Mouse (Mus musculus) adrenal gland, adult (tissue): ENCODE data around the gene Psme2.

Source experiments
- DNase-seq, 2 experiments: peaks; one replicate each; pipeline ENCODE4 v3.0.0; 2022 to 2023; ENCODE audit warnings: low spot score in 1 of 2; ENCODE audit not compliant: inconsistent age in 2 of 2

Gene Psme2

DNA sequence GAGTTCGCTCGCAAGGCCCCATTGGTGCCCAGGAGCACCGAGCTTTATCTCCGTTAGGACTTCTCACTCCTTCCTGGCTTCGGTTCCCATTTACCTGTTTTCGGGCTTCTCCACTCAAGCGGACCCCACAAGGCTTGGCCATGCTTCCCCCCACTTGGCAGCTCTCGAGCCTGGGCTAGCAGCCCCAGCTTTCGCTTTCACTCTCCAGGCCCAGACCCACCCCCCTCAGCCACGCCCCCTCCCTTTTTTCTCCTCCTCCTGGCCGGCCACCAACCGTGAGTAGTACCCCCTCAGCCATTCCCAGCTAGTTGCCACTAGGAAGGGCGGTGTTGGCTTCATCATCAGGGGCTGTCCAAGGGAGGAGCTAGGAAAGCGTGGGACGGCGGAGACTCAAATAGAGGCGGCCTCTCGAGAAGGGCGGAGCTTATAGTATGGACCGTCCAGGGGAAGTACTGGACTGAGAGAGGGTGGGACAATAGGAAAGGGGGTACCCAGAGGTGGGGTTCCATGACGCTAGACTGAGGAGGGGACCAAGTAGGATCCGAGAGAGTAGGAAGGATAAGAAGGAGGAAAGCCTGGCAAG is at the start of gene Psme2:
Gene Psme2, minus strand, starts transcription at position 366 of the 583 bp plus-strand sequence.
- DNase-seq, result peak; percentile 97 to 98

DNA sequence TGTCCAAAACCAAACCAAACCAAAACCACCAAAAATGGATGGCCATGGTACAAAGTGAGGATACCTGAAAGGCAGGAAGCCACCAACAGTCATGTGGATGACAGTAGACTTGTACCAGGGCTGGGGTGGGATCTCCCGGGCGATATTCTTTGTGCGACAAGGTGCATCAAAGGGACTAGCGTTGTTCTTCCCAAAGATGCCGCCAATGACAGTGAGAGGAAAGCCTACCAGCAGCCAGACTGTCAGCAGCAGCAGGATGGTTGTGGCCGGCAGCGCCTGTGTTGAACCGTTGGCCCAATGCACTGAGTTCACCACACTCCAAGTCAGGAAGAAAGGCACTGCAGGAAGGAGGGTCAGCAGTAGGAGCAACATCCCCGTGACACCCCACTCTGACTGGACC is 46.9 kb upstream of the Psme2 start, which contains the start of gene Gm49378:
Gene Gm49378, minus strand, starts transcription at position 101 of the 400 bp plus-strand sequence.
- DNase-seq, result no peak

DNA sequence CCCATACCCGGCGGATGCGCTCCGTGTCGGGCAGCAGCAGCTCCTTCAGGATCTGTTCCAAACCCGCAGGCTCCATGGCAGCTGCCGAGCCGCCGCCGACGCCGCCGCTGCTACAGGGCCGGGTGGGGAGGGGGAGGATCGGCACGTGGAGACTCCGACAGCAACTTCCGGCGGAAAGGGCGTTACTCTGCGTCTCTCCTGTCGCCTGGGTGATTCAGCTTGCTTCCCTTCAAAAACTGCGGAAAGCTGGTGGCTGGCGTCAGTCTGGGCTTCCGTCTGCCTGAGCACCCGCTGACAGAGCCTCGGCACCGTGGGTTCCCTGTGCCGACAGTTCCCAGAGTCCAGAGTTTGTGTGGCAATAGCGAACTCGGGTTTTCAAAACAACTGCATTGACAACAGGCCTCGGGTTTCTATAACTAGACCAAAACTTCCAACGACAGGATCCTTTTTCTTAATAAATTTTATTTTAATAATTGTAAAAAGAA is 44.7 kb upstream of the Psme2 start, which contains the start of gene Ipo4:
Gene Ipo4, minus strand, starts transcription at position 435 of the 485 bp plus-strand sequence.
- peak; percentile 91 to 96 for DNase-seq

DNA sequence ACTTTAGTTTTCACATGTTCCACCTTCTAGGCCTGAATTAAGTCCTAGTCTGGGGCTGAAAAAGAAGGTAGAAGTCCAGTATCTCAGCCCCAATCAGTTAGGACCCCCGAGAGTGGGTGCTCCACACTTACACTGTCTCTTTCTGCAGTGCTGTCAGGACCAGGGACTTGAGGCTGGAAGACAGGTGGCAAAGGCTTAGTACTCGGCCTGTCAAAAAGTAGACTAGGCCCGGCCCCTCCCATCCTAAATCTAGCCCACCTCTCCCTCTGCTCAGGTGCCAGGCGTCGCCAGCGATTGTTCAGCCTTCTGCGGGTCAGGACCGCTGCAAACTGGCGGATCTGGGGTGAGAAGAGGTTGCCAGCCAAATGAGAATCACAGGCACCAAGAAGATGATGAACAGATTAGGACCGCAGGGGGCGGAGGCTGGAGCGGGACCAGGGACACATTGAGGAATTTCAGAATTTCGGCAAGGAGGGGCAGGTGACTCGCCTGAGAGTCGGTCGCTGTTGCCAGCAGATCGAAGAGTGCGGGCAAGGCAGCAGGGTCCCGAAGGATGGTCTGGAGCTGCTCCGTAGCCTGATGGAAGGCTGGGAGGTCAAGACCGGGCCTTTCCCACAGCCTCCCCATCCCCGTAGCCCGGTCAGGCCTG is 44.1 kb upstream of the Psme2 start:
- no peak for DNase-seq

DNA sequence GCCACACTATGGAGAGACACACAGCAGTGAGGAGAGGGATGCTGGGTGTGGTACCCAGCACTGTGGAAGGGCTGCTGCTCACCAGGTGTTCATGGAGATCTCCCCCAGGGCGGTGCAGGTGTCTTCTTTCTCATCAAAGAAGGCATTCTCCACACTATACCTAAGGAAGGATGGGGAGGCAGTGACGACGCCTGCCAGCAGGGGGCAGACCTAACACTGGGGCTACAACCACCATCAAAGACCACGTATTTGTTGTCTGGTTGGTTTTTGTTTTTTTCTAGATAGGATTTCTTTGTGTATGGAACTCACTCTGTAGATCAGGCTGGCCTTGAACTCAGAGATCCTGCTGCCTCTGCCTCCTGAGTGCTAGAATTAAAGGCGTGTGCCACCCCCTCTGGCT is 38.4 kb upstream of the Psme2 start:
- peak in 1 of 2 experiments; percentile 81 for DNase-seq

DNA sequence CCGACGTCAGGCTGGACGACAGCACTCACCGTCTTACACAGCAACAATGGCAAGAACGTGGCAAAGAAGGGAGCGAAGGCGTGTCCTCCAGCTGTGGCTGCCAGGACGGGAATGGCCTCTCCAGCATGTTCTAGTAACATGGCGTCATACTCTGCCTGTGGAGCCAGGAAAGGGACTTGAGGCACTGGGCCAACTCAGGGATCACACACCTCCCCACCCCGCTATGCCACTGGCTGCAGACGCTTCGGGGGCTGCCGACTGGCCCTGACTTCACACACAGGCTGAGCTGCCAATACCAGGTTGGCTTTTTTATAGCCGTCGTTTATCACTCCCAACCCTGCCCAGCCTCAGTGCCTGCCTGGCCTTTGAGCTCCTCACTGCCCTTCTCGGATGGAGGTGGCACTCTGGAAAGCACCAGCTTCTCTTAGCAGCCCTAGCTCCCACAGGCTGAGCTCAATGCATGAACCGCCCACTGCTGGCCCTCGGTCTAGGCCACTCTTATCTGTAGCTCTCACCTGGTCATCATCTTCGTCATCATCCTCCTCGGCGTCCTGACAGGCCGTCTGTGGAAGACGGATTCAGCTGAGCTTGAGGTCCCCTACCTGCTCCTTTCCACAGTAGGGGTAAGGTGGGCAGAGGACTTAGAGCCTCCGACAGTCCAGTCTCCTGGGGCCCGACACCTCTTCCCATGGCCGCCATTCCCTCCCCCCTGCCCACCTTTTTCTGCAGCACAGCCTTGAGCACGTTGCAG is 37.3 kb upstream of the Psme2 start:
- no peak for DNase-seq

DNA sequence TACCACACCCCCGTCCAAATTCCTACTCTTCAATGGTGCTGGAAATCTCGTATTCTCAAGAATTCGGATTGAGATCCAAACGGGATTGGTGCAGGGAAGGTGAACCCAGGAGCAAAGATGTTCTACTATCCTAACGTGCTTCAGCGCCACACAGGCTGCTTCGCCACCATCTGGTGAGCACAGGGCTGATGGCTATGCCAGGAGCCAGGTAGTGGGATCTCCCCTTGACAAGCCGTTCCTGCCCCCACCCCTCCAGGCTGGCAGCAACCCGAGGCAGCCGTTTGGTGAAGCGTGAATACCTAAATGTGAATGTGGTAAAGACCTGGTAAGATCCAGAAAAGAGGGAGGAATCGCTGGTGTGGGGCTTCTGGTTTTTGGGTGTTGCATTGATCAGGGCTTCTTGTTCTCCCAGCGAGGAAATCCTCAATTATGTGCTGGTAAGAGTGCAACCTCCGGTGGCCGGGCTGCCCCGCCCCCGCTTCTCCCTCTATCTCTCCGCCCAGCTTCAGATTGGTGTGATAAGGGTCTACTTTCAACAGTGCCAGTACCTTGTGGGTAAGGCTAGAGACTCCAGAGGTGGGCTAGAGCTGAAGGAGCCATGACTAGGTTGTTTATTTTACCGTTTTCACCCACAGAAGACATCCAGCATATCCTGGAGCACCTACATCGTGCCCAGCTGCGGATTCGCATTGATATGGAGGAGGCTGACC is 27.7 kb upstream of the Psme2 start:
- no peak for DNase-seq

DNA sequence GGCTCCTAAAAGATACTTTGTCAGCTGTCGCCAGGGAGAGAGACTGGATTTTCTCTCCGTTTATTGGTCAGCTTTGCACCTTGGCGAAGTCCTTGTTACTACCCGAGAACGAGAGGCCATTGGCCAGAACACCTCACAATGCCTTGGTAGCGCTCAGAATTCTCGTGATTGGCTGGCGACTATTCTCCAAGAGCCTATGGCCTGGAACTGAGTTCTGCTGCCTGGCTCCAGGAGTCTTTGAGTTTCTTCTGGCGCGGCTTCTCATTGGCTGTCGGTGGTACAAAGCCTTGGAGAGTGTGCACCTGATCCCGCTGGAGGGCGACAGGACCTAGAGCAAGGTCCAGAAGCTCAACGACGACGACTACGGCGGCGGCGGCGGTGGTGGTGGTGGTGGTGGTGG is 26.9 kb upstream of the Psme2 start, which contains the start of gene Rec8:
Gene Rec8, plus strand, starts transcription at position 216 of the 400 bp plus-strand sequence.
- DNase-seq, result peak; percentile 61 to 69

DNA sequence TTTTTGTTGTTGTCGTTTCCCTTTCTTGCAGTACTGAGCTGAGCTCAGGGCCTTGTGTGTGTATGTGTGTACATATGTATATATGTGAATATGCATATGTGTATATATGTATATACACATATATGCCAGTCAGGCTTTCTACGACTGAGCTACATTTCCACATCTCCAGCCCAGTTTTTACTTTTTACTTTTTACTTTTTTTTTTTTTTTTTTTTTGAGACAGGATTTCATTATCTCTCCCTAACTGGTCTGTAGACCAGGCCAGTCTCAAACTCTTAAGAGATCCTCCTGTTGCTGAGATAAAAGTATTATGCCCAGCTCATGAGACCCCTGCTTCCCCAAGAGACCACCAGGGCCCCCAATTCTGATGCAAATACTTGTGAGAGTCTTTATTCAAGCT is 25.9 kb upstream of the Psme2 start:
- DNase-seq, result no peak

DNA sequence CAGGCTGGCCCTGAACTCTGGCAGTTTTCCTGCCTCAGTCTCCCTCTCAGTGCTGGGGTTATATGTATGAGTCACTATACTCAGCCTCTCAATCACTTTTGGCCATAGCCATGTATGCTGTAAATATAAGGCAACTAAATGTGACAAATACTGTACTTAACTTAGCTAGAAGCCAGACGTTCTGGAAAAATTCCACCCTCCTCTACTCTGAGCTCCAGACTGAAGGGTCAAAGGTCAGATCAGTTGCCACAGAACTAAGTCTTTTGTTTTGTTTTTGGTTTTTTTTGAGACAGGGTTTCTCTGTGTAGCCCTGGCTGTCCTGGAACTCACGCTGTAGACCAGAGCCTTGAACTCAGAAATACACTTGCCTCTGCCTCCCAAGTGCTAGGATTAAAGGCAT is 25.0 kb upstream of the Psme2 start:
- DNase-seq, result no peak

DNA sequence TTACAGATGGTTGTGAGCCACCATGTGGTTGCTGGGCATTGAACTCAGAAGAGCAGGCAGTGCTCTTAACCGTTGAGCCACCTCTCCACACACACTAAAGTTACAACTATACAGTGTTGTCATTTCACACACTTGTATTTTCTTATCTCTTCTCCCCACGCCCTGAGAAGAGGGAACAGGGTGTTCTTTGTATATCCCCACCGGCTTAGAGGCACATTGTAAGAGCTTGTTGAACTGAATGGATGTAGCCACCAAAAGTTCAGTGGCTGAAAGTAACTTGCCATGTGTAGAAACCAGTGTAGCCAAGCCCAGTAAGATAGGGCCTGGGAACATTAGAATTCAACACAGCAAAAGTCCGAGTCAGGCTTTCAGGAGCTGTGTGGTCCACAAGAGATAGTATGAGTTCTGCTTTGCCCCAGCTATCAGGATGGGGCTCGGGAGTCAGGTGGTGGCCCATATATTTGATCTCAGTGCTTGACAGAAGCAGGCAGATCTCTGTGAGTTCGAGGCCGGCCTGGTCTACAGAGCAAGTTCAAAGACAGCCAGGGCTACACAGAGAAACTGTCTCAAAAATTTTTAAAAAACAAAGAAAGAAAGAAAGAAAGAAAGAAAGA is 23.8 kb upstream of the Psme2 start:
- no peak for DNase-seq

DNA sequence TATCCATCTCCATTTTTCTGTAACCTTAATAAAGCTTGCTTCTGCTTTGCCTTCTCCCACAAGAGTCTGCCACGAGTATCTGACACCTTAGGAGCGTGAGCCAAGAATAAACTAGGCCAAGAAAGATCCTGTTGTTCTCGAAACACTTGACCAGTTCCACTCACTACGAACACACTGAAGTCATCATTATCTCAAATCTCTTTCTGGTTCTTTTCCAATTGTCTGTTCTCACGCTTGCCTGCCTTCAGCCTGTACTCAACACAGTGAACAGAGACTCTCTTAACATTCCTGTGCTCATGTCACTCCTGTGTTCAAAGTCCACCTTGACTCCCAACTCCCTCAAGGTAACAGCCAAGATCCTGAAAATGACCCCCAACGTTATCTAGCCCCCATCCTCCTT is 22.4 kb upstream of the Psme2 start:
- DNase-seq, result no peak

DNA sequence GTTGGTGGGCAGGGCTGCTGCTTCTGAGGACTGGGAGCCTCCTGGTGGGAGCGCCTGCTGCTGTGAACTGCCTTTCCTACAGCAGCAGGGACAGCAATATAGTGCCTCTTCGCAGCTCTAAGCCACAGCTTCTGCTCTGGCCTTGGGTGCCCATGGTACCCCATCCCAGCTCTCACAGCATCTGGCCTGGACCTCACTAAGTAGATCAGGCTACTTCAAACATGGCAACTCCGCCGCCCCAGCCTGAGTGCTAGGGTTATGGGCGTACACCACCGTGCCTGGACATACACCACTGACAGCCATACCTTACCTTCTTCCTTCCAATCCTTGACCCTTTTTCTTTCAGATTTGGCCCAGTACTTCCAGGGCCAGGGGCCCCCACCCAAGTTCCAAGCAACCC is 17.4 kb upstream of the Psme2 start:
- DNase-seq, result no peak

DNA sequence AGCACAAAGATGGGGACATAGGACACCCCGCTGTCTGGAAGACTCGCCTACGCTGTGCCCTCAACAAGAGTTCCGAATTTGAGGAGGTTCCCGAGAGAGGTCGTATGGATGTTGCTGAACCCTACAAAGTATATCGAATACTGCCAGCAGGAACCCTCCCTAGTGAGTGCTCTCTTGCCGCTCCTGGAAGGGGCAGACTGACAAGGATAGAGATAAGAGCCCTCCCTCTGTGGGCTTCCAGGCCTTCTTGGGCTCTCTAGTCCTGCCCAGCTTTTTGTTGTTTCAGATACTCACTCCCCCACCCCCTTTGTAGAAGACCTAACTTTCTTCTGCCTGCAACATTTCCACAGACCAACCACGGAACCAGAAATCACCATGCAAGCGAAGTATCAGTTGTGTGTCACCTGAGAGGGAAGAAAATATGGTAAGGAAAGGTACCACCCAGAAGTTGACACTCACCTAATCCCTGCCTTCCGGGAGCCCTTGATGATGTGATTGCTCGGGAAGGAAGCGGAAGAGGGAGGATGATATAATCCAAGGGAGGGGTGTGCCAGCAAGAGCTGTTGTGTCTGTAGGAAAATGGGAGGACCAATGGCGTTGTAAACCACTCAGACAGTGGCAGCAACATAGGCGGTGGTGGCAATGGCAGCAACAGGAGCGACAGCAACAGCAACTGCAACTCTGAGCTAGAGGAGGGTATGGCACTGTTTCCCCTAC is 15.0 kb upstream of the Psme2 start:
- DNase-seq, result no peak

DNA sequence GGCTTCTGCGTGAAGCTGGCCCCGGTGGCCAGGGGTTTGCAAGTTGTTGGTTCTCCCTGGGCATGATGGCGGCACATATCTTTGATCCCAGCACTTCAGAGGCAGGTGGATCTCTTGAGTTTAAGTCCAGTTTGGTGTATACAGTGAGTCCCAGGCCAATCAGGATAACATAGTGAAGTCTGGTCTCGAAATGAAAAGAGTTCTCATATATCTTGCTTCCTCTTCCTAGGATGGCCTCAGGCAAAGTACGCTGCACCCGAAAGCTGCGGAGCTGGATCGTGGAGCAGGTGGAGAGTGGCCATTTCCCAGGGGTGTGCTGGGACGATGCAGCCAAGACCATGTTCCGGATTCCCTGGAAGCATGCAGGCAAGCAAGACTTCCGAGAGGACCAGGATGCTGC is 13.9 kb upstream of the Psme2 start:
- peak in 1 of 2 experiments; percentile 56 for DNase-seq

DNA sequence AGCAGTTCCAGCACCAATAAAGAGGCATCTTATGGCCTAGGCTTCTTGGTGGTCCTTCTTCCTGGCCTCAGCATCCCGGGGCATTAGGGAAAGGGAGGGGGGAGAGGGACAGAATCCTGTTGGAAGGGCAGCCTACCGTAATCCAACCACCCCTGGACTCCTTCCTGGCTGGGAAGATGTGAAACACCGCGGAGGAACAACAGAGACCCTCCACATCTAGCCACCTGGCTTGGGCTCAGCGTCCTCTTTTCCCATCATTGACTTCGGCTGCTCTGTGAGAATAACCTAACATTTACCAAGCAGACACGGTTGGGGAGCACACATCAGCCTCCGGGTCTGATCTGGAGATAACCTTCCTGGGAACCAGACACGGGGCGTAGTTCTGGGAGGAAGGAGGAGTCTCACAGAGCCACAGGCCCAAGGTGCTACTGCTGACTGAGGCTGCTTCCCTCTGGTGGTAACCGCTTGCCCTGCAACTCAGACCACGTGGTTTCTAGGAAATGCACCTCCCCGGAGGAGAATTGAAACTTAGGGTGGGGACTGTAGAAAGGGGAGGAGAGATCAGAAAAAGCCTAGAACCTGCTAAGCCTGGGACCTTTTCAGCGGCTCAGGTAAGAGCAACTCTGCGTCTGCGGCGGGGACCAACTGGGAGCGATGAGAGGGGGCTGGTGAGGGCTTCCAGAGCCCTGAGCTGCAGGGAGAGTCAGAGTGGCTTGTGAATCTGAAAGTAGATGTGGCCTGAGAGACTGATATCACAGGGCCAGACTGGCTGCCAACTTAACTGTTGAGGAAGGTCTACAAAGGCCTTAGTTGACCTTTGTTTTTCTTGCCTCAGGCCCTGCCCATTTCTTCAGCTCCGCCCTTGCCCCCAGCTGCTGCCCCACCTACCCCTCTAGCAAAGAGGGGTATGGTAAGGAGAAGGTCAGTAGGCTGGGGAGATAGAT is 13.0 kb upstream of the Psme2 start:
- DNase-seq, result peak; percentile 95 to 98

DNA sequence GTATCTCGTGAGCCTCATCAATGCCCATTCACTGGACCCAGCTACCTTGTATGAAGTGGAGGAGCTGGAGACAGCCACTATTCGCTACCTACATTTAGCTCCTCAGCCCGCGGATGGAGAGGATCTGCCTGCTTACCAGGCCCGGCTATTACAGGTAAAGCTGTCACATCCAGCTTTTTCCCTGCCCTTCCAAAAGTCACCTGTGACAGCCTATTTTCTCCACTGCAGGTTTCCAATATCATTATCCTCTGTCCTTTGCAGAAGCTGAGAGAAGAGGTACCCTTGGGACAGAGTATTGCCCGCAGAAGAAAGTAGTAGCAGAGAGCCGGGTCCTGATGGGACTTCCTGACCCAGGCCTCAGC is 12.3 kb upstream of the Psme2 start, which contains the start of gene Irf9:
Gene Irf9, plus strand, starts transcription at position 301 of the 362 bp plus-strand sequence.
- no peak for DNase-seq

DNA sequence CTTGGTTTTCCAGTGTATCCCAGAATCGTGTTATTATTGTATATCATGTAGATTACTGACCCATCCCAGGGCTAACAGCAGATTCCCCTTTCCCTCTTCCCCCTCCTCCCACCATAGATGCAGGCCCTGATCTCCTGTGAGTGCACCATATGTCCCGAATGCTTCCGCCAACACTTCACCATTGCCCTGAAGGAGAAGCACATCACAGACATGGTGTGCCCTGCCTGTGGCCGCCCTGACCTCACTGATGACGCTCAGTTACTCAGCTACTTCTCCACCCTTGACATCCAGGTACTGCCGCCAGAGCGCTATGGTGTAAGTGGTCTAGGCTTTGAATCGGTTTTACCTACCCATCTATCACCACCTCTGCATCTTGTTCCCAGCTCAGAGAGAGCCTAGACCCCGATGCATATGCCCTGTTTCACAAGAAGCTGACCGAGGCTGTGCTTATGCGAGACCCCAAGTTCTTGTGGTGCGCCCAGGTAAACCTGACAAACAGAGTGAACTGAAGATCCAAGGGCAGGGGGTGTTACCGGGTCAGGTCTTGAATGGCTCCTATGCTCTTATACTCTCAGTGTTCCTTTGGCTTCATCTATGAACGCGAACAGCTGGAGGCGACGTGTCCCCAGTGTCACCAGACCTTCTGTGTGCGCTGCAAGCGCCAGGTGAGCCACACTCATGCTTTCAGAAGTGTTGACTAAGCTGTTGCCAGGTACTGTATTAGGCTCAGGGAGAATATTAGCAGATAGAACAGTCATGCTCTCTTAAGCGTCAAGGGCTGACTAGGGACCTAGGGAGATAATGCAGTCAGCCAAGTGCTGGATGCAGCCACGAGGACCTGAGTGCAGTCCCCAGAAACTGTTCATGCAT is 7.8 kb upstream of the Psme2 start:
- DNase-seq, result no peak
